Mouse (Mus musculus): ENCODE results near the gene B4galt1.

- TF ChIP-seq CTCF (IDR thresholded peaks at IDR 0.05; ENCODE audit: borderline replicate concordance, insufficient read depth, low read depth, low read length), result no peak
- TF ChIP-seq POLR2A (IDR thresholded peaks at IDR 0.05; ENCODE audit: borderline replicate concordance, insufficient read depth, low read length), result no peak
Observed at GRCm38 (mm10) chr4:40759876-40760275, 93.9 kb downstream of the B4galt1 start.
